Mouse (Mus musculus) C2C12 (cell line): Measurements from ENCODE around the gene Olfr317. TPM values are rescaled to one million over a fixed set of nuclear protein-coding genes. Genes with fewer than 3 reads are reported as not detected.

Experiments
- H3K27me3 ChIP-seq: one replicate; pipeline ENCODE4 v1.6.1; 2011; ENCODE audit not compliant: control insufficient read depth, insufficient read depth, insufficient read length
- H3K36me3 ChIP-seq: one replicate; pipeline ENCODE4 v1.6.1; 2011; ENCODE audit not compliant: control insufficient read depth, insufficient read depth
- H3K4me3 ChIP-seq: one replicate; pipeline ENCODE4 v1.5.1; 2011; ENCODE audit warnings: mild to moderate bottlenecking, control low read depth; ENCODE audit not compliant: poor library complexity, insufficient read depth, severe bottlenecking
- H3K79me2 ChIP-seq: one replicate; pipeline ENCODE4 v1.6.1; 2011; ENCODE audit not compliant: control insufficient read depth, insufficient read depth
- H3K79me3 ChIP-seq: one replicate; pipeline ENCODE4 v1.6.1; 2011; ENCODE audit warnings: low read depth, control low read depth
- H3ac ChIP-seq: one replicate; pipeline ENCODE3; 2011; ENCODE audit warnings: low read depth; ENCODE audit not compliant: control insufficient read depth, insufficient read length
- CEBPB ChIP-seq: IDR thresholded peaks from one replicate; pipeline ENCODE4 v1.6.1; 2011; ENCODE audit warnings: low read depth, mild to moderate bottlenecking, control low read depth, moderate library complexity
- CTCF ChIP-seq: IDR thresholded peaks from one replicate; pipeline ENCODE4 v1.5.1; 2011; ENCODE audit not compliant: control insufficient read depth, insufficient read depth, insufficient read length
- FOSL1 ChIP-seq: IDR thresholded peaks from one replicate; pipeline ENCODE4 v1.8.0; 2011; ENCODE audit warnings: mild to moderate bottlenecking, low read length; ENCODE audit not compliant: poor library complexity, insufficient read depth, severe bottlenecking
- MAX ChIP-seq: IDR thresholded peaks from one replicate; pipeline ENCODE4 v1.6.1; 2011; ENCODE audit warnings: mild to moderate bottlenecking, control low read depth
- MYOD1 ChIP-seq: IDR thresholded peaks from one replicate; pipeline ENCODE4 v1.6.1; 2011; ENCODE audit warnings: low read depth; ENCODE audit not compliant: control insufficient read depth, insufficient read length
- MYOG ChIP-seq: IDR thresholded peaks from one replicate; pipeline ENCODE4 v1.6.1; 2011; ENCODE audit not compliant: control insufficient read depth, insufficient read length; ENCODE audit errors: extremely low read depth
- USF1 ChIP-seq: IDR thresholded peaks from one replicate; pipeline ENCODE4 v1.6.1; 2011; ENCODE audit warnings: low read depth, mild to moderate bottlenecking, control low read depth, moderate library complexity
- polyA plus RNA-seq: library from polyadenylated mRNA; unstranded; fragments of >200 nt; fragmentation: generic; extraction: Trizol; gene quantifications from one replicate; pipeline ENCODE4 v1.2.1, GENCODE M21; 2012; ENCODE audit warnings: missing spikeins

The Olfr317 gene
- polyA plus RNA-seq, 1 experiment: not detected

- no peaks in the 10 kb centered on the region for H3K79me2 ChIP-seq
- no peaks in the 10 kb centered on the region for H3K27me3 ChIP-seq
- H3K79me3 ChIP-seq: no peaks in the 10 kb centered on the region
- TF ChIP-seq MYOD1 (no peak), FOSL1 (no peak), MYOG (no peak), USF1 (no peak), MAX (no peak)
- H3K36me3 ChIP-seq: no peaks in the 10 kb centered on the region
- H3ac ChIP-seq: no peak overlapping the region
- no peak overlapping the region for H3K4me3 ChIP-seq
Measured at GRCm38 (mm10) chr11:58709086-58709485, 29.9 kb downstream of the Olfr317 start.

DNA sequence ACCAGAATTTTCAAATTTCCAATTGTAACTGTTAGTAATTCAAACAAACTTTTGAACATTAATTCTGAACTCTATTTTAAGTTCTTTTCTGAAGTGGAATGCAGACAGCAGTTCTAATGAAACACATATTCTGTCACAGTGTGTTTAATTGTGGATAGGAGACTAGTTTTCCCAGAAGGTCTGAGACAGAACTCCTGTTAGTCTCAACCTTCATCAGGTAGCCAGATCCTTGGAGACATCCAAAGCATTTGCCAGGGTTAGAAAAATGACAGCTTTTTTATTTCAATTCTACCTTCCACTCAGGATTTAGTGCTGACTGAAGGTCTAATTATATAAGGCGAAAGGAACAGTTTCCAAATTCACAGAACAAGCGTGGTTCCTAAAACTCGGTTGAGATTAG lies 40.1 kb downstream of the Olfr317 start, which contains the start of gene Olfr319:
Gene Olfr319, plus strand, starts transcription at position 301 of the 400 bp plus-strand sequence.
- no peaks in the 10 kb centered on the region for H3K79me2 ChIP-seq
- no peaks in the 10 kb centered on the region for H3K27me3 ChIP-seq
- no peak within 1 kb of the TSS for H3ac ChIP-seq
- TF ChIP-seq CTCF (no peak), MYOD1 (no peak), CEBPB (no peak), USF1 (no peak)
- no peaks in the 10 kb centered on the region for H3K79me3 ChIP-seq
- no peak within 1 kb of the TSS for H3K4me3 ChIP-seq
- H3K36me3 ChIP-seq: no peaks in the 10 kb centered on the region

Other genes with a start within 250 kb of the Olfr317 start
- not detected for gene Olfr332, start 246.7 kb downstream of the Olfr317 start, polyA plus RNA-seq
- not detected for gene Olfr331, start 236.6 kb downstream of the Olfr317 start, polyA plus RNA-seq
- not detected for gene Olfr330, start 204.4 kb downstream of the Olfr317 start, polyA plus RNA-seq
- not detected for gene Olfr329-ps, start 192.8 kb downstream of the Olfr317 start, polyA plus RNA-seq
- not detected for gene Olfr328, start 183.6 kb downstream of the Olfr317 start, polyA plus RNA-seq
- not detected for gene Olfr224, start 168.7 kb downstream of the Olfr317 start, polyA plus RNA-seq
- gene Olfr325, start 161.5 kb downstream of the Olfr317 start, polyA plus RNA-seq: not detected
- gene Olfr324, start 144.1 kb downstream of the Olfr317 start, polyA plus RNA-seq: not detected
- gene 2210407C18Rik, start 123.1 kb downstream of the Olfr317 start, polyA plus RNA-seq: not detected
- gene Olfr323, start 108.7 kb downstream of the Olfr317 start, polyA plus RNA-seq: not detected
- not detected for gene Trim58, start 98.7 kb downstream of the Olfr317 start, polyA plus RNA-seq
- not detected for gene Olfr322, start 80.4 kb downstream of the Olfr317 start, polyA plus RNA-seq
- gene Olfr320, start 58.1 kb downstream of the Olfr317 start, polyA plus RNA-seq: not detected
- gene Olfr319, start 40.0 kb downstream of the Olfr317 start, polyA plus RNA-seq: not detected
- not detected for gene Olfr318, start 15.2 kb downstream of the Olfr317 start, polyA plus RNA-seq
- not detected for gene Olfr316, start 13.5 kb upstream of the Olfr317 start, polyA plus RNA-seq
- gene Olfr315, start 34.0 kb upstream of the Olfr317 start, polyA plus RNA-seq: not detected
- gene Olfr314, start 43.7 kb upstream of the Olfr317 start, polyA plus RNA-seq: not detected
- not detected for gene Fam183b, start 62.7 kb upstream of the Olfr317 start, polyA plus RNA-seq
- not detected for gene Olfr313, start 75.8 kb upstream of the Olfr317 start, polyA plus RNA-seq
- gene Olfr312, start 90.0 kb upstream of the Olfr317 start, polyA plus RNA-seq: not detected
- not detected for gene Olfr311, start 100.0 kb upstream of the Olfr317 start, polyA plus RNA-seq
- gene Gm12258, start 107.9 kb upstream of the Olfr317 start, polyA plus RNA-seq: 0.32 TPM
- gene 2810021J22Rik, start 128.0 kb upstream of the Olfr317 start, polyA plus RNA-seq: 2.2 TPM
- gene Zfp39, start 165.0 kb upstream of the Olfr317 start, polyA plus RNA-seq: 0.64 TPM
- gene Btnl10, start 178.7 kb upstream of the Olfr317 start, polyA plus RNA-seq: not detected
- 245 TPM for gene Rnf187, start 199.7 kb upstream of the Olfr317 start, polyA plus RNA-seq
- 1.6 TPM for gene Hist3h2ba, start 209.7 kb upstream of the Olfr317 start, polyA plus RNA-seq
- gene Hist3h2a, start 215.5 kb upstream of the Olfr317 start, polyA plus RNA-seq: 11.4 TPM
- gene Trim17, start 215.5 kb upstream of the Olfr317 start, polyA plus RNA-seq: 0.22 TPM
- gene Trim11, start 238.9 kb upstream of the Olfr317 start, polyA plus RNA-seq: 15.1 TPM